Comparison of ENCODE assay signal across 17 mouse cellular contexts in genomic region chr11:44932942-44933483, GRCm38 (mm10).
"Had no signal": no experiment of that assay in that cellular context is flagged by ENCODE, and none has a peak within 500 bp of the region (broad histone marks: within the 10 kb centered on the region; RNA-seq: fewer than 3 reads in every experiment).

No protein-coding gene starts in this region.

- H3K27ac ChIP-seq: left cerebral cortex, adult 2 months; liver, embryonic 13.5 days; midbrain, embryonic 12.5 days; midbrain, embryonic 15.5 days; stomach, embryonic 15.5 days had no signal

- H3K9ac ChIP-seq: liver, embryonic 13.5 days; midbrain, embryonic 12.5 days; midbrain, embryonic 15.5 days; stomach, embryonic 15.5 days had no signal

- H3K4me3 ChIP-seq: left cerebral cortex, adult 2 months; liver, embryonic 13.5 days; midbrain, embryonic 12.5 days; midbrain, embryonic 15.5 days; stomach, embryonic 15.5 days had no signal

- H3K4me2 ChIP-seq: liver, embryonic 13.5 days; midbrain, embryonic 12.5 days; midbrain, embryonic 15.5 days; stomach, embryonic 15.5 days had no signal

- H3K4me1 ChIP-seq: liver, embryonic 13.5 days; midbrain, embryonic 12.5 days; midbrain, embryonic 15.5 days; stomach, embryonic 15.5 days had no signal

- ATAC-seq: inflammation-experienced regulatory T-cells, adult 6 months; intestine, embryonic 16.5 days; midbrain, embryonic 15.5 days had no signal

- H3K9me3 ChIP-seq: liver, embryonic 13.5 days; midbrain, embryonic 12.5 days; midbrain, embryonic 15.5 days; stomach, embryonic 15.5 days had no signal

- H3K27me3 ChIP-seq: liver, embryonic 13.5 days; midbrain, embryonic 12.5 days; midbrain, embryonic 15.5 days; stomach, embryonic 15.5 days had no signal

- DNase-seq: kidney, adult 2 months; kidney, postnatal 25 days; layer of hippocampus, postnatal 36 days; liver, embryonic 13.5 days; lung, adult 2 months; lung, postnatal 14 days; lung, postnatal 4 days; retina, postnatal 1 day; right cerebral cortex, postnatal 25 days; spleen, adult 18-20 months; thymus, postnatal 25 days had no signal

- H3K36me3 ChIP-seq: liver, embryonic 13.5 days; midbrain, embryonic 15.5 days; stomach, embryonic 15.5 days had no signal
